Mouse (Mus musculus) urinary bladder, postnatal 10 days (tissue): ENCODE measurements around the gene Csn3.

ENCODE experiments used
- DNase-seq: peaks from one replicate; pipeline ENCODE4 v3.0.0; 2022; ENCODE audit warnings: low spot score

The Csn3 gene

DNA sequence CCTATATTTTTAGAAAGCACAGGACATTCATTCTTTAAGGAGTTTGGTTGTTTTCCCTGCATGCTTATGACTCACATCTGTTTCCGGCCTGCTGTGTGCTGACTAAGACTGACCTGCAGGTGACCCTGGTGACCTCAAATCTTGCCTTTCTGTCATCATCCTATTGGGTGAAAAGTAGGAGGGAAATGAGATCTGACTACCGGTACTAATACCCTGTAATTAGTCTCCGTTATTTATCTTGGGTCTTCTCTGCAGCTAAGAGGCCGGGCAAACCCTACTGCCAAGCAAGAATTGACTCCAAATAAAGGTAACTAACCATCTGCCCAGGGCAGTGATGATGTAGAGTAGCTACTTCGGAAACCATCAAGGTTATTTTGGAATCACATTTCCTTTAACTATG lies at the start of gene Csn3:
TSS of gene Csn3 (plus strand) at position 208 of the 400 bp plus-strand sequence.
- no peak for DNase-seq

DNA sequence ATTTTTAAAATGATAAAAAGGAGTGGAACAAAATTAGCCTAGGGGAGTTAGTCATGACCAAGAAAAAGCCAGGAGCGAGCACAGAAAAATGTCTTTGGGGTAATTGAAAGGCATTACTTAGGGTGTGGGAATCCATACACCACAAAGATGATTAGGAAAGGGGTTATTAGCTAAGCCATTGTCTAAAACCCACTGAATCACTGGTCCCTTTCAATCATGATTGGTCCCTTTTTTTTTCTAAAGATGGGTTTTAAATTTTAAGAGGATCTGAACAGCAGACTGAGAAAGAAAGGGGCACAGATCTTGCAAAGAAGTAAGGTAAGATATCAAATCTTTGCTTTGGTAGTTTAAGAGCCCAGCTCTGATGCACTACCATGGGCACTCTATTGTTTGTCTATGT lies 40.6 kb upstream of the Csn3 start, which contains the start of gene Odam:
TSS of gene Odam (plus strand) at position 301 of the 400 bp plus-strand sequence.
- no peak for DNase-seq

DNA sequence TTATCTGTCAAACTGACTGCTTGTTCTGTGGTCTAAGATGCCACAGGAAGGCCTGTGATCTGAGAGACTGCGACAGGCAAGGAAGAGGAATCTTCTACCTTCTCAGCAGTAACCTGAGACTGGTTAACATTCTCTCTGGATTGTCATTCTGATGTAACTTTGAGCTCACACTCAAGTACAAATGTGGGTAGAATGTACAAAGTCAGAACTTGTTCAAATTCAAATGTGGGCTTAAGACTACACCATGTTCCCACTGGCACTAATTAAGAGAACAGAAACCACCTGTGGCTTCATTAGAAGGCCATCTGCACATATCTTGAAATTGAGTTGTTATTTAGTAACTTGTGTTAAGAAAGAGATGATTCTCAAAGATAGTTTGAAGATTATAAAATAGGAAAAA lies 6.2 kb downstream of the Csn3 start:
- no peak for DNase-seq

DNA sequence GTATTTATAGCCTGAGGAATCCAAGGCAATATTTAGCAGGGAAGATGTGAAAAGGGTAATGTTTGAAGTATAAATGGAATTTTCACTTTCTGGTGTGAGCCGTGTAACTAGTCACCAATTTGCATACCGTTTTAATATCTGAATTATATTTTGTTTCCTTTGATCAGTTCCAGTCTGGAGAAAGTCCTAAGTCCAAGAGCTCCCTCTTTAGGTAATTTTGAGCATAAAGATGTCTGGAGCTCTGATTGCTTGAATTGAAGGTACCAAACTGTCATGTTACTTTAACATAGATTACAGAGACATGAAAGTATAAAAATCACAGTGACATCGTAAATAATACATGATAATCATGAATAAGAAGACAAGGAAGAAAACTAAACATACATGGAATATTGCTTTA lies 15.4 kb downstream of the Csn3 start:
- DNase-seq = no peak

DNA sequence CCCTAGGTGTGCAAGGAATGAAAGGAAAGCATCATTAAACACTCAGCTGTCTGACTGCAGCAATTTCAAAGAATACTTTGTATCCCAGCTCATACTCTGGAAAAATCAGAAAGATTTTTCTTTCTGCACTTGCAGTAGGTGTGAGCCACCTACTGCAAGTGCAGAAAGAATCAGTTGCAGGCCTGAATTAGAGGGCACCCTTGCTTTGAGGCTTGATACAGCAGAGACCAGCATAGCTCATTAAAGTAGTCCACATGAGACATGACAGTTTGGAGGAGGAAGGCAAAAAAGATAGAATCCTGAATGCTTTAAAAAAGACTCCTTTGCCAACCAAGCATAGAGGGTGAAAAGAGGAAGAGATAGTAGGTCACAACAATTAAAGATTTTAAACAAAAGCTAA lies 17.1 kb downstream of the Csn3 start:
- no peak for DNase-seq

DNA sequence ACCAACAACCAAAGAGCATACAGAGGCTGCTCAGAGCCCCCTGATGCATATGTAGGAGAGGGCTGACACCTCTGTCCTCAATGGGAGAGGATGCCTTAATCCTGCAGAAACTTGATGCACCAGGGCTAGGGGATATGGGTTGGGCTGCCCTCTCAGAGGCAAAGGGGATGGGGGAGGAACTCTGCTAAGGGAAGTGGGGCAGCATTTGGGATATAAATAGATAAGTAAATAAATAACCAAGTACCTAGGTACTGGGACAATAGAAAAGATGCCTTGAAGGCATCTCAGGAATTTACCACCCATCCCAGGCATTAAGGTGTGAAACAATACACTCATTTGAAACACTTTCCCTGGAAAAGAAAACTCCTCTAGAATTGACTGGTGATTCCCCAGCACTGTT lies 26.5 kb downstream of the Csn3 start:
- DNase-seq = no peak

DNA sequence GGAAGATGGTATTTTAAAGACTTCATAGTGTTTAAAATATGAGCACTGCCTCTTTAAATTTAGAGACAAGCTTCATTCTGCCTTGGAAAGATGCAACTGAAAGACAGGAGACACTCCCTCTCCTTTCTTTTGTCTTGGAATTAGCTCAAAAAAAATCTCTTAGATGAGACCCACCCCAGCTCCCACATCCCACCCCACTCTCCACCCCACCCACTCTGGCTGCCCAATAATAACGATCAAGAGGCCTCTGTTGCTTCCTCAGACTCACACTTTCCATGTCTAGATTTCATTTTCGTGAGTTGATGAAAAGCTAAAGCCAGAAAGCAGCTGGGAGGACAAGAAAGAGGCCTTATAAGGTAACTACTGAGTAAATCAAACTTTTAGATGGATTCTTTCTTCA lies 43.8 kb downstream of the Csn3 start, which contains the start of the genes 2310003L06Rik and Gm28434:
TSS of gene 2310003L06Rik (plus strand) at position 259 of the 400 bp plus-strand sequence.
TSS of gene Gm28434 (plus strand) at position 317 of the 400 bp plus-strand sequence.
- DNase-seq = no peak

DNA sequence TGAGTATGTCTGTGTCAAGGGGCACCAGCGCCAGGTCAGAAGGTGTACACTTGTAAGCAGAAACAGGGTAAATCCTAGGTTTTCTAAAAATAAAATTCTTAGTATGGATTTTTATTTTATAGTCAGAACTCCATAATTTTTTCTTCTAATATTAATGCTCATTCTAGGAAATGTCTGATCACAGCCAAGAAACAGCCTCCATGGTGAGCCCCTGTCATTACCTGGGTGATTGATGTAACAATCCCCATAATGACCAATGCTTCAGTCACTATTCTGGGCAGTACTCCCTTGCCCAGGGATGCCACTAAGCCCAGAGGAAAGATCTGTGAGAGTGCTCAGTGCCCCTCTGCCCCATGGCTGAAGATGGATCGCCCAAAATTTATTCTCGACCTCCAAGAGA lies 53.8 kb downstream of the Csn3 start, which contains the start of gene Cabs1:
TSS of gene Cabs1 (plus strand) at position 301 of the 400 bp plus-strand sequence.
- DNase-seq = no peak
